Mouse (Mus musculus): ENCODE measurements at regions not wholly inside any gene's neighbourhood (a gene's known extent, or its start where the extent isn't known, plus 50 kb on each side); places are given as distances from the start of the nearest gene placed in this dataset.
"Not testable (repeated sequence)": the region's sequence is repeated elsewhere in the genome, so short reads cannot be mapped to it uniquely, and the experiment has no call there.

- no peak for DNase-seq
These were observed 411.0 kb upstream of the Cdh5 start for GRCm38 (mm10) chr8:103690438-103690837.

DNA sequence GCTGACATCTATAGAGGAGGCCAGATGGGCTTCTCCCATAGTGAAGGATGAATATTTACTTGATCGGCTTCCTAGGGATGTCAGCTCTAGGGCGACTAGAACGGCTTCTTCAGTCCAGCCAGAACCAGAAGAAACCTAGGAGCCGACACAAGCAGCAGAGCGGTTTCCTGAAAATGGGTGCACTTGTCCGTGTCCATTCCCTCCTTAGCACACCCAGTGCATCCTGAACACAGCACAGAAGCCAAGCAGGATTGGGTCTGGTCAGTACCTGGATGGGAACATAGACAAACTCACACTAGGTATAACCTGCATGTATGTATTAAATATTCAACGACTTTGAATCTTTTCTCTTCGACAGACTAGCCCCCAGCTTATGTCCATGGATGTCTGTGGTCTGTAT lies 407.9 kb upstream of the Cdh5 start:
- DNase-seq: no peak

DNA sequence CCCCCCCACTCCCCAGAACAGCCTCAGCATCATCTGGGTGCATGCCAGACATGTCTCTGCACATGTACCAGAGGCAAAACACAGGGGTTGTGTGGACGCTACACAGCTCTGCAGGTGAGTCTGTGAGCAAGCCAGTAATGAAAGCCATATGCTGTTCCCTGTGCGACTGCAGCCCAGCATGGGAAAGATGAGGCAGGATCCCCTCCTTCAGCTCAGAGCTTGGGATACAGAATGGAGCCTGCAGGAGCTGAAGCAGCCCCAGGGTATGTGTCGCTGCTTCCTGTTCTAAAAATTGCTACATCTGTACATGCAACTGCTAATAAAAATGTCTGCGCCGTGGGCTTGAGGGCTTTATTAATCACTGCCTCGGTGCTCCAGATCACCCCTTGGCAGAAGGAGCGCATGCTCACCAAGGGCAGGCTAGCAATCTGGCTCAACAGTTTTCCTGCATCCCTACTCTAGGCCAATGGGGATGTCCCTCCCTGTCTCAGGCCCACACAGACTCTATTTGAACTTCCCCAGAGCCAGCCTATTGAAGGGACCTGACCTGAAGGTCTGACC lies 407.0 kb upstream of the Cdh5 start:
- DNase-seq: no peak

GRCm38 (mm10) chr8:103699016-103699520 lies 402.4 kb upstream of the Cdh5 start:
- DNase-seq: no peak

GRCm38 (mm10) chr8:103702236-103702635 lies 399.2 kb upstream of the Cdh5 start:
- DNase-seq: no peak

DNA sequence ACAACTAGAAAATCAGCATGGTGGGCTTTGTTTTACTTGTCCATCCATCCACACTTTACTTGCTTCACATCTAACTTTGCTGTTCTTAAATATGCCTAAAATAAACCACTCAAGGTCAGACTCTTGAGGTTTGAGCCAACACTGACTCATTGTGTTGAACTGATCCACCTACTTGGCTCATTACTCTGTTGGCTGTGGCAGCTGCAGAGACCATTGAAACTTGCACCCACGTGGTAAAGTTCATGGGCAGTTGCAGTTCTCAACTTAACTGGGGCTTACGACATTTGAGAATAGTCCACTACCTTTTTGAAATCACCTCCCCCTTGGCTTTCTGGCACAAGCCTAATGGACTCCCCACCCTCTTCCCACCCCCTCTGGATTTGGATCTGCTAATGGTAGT lies 395.3 kb upstream of the Cdh5 start:
- no peak for DNase-seq

DNA sequence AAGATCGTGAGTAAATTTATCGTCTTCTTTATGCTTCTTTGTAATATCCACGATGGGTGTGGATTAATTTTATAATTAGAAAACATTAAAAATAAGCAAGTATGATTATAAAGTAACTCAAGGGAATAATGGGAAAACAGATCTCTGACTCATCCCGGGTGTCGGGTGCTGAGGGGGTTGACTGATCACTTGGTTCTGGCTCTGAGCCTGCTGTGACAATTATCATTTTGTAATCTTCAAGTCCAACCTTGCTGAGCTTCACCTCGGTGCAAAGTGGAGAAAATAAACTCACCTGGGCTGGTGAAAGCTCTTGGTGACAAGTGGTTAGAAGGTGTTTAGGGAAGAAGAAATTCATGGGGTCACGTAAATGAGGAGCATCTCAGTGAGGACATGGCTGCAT lies 390.6 kb upstream of the Cdh5 start:
- not testable (repeated sequence) for DNase-seq

DNA sequence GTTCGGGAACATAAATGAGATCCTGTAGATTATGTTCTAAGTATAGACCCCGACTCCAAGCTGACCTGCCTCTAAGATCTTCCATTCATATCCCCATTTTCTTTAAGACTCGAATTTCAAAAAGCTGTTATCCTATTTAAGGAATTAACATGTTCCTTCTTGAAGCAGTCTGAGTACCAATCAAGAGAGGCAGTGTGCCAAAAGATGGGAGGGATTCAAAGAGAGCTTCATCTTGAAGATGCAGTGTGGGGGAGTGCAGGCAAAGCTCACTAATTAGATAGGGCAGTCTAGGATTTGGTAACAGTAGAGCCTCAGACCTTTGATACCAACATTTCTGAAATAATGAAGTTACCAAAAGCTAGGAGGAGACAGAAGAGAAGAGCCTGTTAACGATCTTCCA lies 383.7 kb upstream of the Cdh5 start:
- DNase-seq: no peak

DNA sequence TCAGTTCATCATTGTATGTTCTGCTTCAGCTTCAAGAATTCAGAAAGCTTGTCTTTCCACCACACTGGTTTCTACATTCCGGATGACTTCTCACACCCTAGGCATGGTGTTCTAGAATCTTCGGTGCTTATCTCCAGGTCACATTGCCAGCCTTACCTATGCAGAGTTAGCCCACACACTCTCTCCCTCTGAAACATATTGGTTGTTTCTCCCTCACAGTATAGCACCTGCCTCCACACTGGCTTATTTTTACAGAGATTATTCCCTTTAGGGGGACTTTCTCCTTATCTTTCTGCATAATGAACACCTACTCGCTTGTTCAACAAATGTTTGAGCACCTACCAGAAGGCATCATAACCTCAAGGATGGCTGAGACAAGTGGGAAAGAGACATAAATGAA lies 368.0 kb upstream of the Cdh5 start:
- no peak for DNase-seq

DNA sequence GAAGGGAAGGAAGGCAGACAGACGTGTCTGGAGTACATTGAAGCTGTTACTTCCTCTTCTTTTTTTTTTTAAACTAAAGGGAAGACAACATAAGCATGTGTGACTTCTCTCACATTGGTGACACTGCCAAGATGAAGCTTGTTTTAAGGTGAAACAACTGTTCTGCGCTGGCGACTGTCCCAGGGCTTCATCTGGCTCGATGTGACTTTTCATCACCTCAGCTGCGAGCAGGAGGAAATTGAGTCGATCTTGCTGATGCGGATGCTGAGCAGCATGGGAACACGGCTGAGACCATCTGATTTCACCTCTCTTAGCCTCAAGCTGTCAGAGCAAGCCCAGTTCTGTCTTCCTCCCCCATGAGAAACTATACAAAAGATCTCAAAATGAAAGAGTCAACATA lies 363.1 kb upstream of the Cdh5 start:
- no peak for DNase-seq

DNA sequence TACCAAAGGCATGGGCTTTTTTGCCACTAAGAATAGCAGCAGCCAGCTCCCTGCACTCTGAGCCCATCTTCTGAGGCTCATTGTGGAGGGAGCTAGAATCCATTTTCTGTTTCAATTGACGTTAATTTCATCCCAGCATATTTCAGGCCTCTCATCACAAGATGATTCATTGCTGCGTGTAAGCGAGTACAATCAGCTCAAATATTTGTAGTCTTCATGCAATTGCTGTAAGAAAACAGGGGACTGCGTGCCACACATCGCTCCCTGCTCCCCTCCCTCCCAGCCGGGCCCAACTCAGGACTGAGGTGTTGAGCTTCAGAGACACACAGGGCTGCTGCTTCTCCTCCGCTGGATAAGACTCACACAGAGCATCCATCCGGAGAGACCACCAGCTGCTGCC lies 360.0 kb upstream of the Cdh5 start:
- DNase-seq: no peak

- no peak for DNase-seq
These were observed 352.7 kb upstream of the Cdh5 start for GRCm38 (mm10) chr8:103748734-103749133.

DNA sequence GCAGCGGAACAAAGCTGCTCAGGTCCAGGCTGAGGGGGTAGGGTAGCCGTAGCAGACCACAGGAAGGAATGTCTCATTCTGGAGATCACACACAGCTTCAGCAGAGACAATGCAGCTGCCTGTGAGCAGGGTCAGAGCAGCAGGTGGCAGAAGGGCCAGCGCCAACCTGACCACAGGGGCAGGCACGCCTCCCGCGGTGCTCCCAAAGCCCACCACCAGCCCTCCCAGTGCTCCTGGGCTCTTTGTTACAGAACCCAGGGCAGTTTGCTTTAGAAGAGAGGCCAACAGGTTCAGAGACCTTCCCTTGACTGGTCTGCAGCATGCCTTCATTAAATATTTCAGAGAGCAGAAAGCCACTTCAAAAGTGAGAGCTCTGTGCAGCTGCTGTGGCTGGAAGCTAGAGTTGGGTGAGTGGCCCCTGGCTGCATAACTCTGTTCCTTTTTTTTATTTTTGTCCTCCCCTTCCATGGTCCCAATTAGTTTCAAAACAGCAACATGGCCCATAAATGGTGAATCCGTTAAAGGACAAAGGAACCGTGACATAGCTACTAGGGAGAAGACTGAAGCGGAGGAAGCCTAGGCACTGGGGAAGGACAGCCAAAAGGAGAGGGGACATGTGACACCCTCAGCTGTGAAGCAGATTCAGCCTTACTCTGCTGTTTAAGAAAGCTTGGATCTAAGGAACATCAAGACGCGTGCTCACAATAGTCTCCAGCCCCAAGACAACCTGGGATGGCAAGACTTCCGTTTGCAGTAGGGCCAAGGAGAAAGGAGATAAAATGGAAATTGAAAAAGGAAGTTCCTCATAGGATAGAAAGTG lies 350.9 kb upstream of the Cdh5 start:
- DNase-seq: no peak

DNA sequence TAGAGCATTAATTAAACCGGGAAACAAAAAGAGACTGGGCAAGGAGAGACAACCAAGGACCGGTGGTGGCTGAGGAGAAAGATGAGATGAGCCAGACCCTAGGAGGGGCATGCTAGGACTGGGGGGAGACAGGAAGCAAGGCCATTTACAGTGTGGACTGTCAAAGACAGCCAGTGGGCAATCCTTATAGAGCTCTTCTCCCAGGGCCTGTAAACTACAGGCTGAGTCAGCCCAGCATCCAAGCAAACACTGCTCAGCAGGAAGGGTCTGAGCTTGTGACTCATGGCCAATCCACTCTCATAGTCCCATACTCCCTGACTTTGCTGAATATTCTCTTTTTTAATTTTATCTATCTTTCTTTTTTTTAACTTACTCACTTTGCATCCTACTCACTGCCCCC lies 350.3 kb upstream of the Cdh5 start:
- no peak for DNase-seq

DNA sequence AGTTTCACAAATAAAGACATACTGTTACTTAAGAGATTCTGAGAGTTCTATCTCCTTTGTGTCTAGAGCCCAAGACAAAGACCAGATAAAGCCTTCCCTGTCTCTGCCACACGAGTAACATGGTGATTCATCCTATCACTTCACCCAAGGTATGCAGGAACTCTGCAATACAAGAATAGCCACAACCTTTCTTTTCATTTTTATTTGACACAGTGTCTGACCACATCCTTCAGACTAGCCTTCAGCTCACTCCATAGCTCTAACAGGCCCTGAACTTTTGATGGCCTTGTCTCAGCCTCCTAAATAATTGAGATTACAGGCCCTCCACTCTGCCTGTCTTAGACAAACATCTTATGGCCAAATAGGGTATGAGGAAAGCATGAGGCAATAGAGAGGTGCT lies 337.6 kb upstream of the Cdh5 start:
- no peak for DNase-seq

DNA sequence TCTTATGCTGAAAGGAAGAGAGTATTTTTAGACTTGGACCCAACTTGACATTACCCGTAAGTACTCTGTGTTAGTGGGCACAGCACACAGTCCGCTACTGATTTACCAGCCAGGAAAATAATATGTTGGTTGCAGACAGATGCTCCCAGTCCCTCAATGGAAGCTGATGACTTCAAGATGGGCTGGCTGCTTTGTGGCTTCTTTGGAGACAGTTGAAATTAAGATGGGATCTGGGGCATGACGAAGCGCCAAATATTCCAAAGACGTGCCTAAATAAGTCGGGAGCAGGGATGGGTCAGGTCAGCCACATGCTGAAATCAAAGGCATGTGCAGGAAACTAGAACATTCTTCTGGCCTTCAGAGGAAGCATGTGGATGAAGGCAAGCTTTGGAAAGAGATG lies 321.8 kb upstream of the Cdh5 start:
- DNase-seq: no peak

DNA sequence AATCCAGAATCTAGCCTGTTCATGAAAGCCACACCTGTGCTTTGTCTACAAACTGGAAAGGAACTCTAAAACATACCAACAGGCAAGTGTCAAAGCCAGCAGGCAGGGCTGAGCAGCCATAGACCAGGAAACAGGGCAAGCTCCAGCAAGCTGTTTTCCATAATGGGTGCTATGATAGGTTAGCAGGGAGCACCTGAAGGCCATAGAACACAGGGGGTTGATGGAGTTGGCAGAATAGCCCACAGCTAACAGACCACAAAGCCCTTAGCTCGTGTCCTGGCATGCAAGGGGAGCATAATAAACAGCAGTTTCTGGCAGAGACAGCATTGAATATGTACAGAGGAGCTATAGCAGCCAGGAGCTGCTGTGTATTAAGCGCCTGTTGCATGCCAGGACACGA lies 313.1 kb upstream of the Cdh5 start:
- DNase-seq: no peak

GRCm38 (mm10) chr8:103793331-103793730 lies 308.1 kb upstream of the Cdh5 start:
- DNase-seq: no peak

DNA sequence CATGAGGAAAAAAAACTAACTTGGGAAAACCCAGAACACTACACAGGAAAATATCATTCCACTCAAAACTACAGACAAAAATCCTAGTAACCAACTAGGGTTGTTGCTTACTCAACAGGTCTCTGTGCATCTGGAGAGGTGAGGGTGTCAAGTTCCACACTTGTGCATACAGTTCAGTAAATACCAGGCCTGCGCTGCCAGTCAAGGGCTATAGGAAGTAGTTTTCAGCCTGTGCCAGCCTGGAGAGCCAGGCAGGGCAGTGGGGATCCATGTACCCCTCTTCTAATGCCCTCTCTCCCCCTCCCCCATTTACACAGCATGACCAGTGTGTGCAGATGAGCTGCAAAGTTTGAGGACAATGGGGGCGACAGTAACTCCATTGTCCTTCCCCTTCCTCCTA lies 302.8 kb upstream of the Cdh5 start:
- not testable (repeated sequence) for DNase-seq

DNA sequence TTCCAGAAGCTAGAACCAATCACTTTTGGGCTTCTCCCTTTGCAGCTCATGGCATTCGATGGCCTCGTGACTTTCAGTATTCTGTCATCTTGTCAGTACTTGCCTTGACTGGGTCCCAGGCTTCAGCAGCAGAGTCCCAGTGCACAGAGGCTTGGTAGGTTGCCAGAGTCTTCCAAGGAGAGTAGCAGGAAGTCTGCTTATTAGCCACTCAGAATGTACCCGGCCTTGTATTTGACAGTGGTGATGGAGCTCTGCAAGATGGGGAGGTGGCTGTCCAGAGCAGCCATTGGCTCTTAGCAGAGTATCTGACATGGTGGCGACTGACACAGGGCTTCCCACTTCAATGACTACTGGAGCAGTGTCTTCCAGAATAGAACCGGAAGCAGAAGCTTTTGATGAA lies 293.3 kb upstream of the Cdh5 start:
- DNase-seq: no peak

DNA sequence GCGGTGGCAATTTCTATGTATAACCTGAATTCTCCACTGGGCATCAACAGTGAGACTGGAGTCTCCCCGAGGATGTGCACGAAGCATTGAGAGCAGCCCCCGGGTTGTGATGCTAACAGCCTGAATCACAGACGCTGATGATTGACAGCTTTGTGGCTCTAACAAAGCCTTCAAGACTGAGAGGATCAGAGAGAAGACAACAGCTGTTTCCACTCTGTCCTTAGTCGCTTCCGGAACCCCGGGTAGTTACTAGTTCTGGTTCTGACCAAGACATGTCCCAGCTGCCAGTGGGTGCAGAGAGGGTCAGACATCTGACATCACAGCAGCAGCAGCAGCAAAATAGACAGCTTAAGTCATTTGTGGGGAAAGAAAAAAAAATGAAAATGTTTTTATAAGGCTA lies 292.8 kb upstream of the Cdh5 start:
- no peak for DNase-seq

GRCm38 (mm10) chr8:103809140-103809539 lies 292.3 kb upstream of the Cdh5 start:
- DNase-seq: no peak

GRCm38 (mm10) chr8:103813954-103814591 lies 287.4 kb upstream of the Cdh5 start:
- DNase-seq: no peak

Measured in spleen, adult 18-20 months (tissue).